Mouse (Mus musculus) embryonic facial prominence, embryonic 15.5 days (tissue): ENCODE measurements around the gene Gon4l. TPM values are rescaled to one million over a fixed set of nuclear protein-coding genes. Genes with fewer than 3 reads are reported as not detected.
"Not testable (repeated sequence)": the region's sequence is repeated elsewhere in the genome, so short reads cannot be mapped to it uniquely, and the experiment has no call there.

ENCODE experiments used
- ATAC-seq: fragments of 200-750 bp; cut with Nextera tagmentation; 2 replicates; pipeline ENCODE4 v1.8.0; 2017; ENCODE audit warnings: low read depth, moderate TSS enrichment; ENCODE audit not compliant: insufficient number of reproducible peaks, low FRiP score, low TSS enrichment
- H3K27ac ChIP-seq: fragments of 300-500 bp; sonication (generic); replicated peaks from 2 replicates; pipeline ENCODE4 v1.5.1; 2015; ENCODE audit warnings: mild to moderate bottlenecking, inconsistent platforms
- H3K27me3 ChIP-seq: fragments of 300-500 bp; sonication (generic); 2 replicates; pipeline ENCODE4 v1.6.1; 2015; ENCODE audit warnings: inconsistent platforms
- H3K36me3 ChIP-seq: fragments of 300-500 bp; sonication (generic); 2 replicates; pipeline ENCODE4 v1.6.1; 2015; ENCODE audit warnings: mild to moderate bottlenecking, inconsistent platforms
- H3K4me1 ChIP-seq: fragments of 300-500 bp; sonication (generic); 2 replicates; pipeline ENCODE4 v1.6.1; 2015; ENCODE audit warnings: inconsistent platforms
- H3K4me2 ChIP-seq: fragments of 300-500 bp; sonication (generic); replicated peaks from 2 replicates; pipeline ENCODE4 v1.6.1; 2015; ENCODE audit warnings: mild to moderate bottlenecking, inconsistent platforms
- H3K4me3 ChIP-seq: fragments of 300-500 bp; sonication (generic); replicated peaks from 2 replicates; pipeline ENCODE4 v1.5.1; 2015; ENCODE audit warnings: mild to moderate bottlenecking, inconsistent platforms
- H3K9ac ChIP-seq: fragments of 300-500 bp; sonication (generic); 2 replicates; pipeline ENCODE4 v1.6.1; 2015; ENCODE audit warnings: inconsistent platforms
- H3K9me3 ChIP-seq: fragments of 300-500 bp; sonication (generic); replicated peaks from 2 replicates; pipeline ENCODE4 v1.6.1; 2016; ENCODE audit warnings: inconsistent platforms
- WGBS: fragments of 180-500 bp; shearing (Covaris S2); methylation state at CpG from one replicate; pipeline ENCODE4 v1.1.7; 2015; 5-methylcytosine and 5-hydroxymethylcytosine counted together
- polyA plus RNA-seq: library from polyadenylated mRNA; unstranded; fragments of >200 nt; fragmentation: Nextera tagmentation; extraction: Ambion mirVana; gene quantifications from 2 replicates; pipeline ENCODE4 v1.2.1, GENCODE M21; 2015

The Gon4l gene
- polyA plus RNA-seq, 1 experiment from 2014 or later: 10.5 TPM

DNA sequence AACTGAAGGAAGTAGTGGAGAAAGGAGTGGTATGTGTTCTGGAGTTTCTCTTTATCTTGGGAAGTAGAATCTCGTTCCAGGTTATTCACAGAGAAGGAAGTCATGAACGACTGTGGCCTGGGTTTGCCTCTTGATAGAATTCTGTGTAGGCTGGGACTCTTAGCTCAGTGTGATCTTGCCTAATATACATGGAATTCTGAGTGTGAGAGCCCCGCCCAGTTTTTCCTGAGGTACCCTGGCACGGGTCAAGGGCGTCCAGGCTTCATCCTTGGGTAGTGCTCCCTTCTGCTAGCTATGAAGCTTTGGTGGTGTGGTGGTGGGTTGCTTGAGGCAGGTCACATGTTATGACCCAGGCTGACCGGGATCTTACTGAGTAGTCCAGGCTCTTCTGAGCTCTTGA lies 20.8 kb downstream of the Gon4l start:
- H3K4me1 ChIP-seq: no peaks in the 10 kb centered on the region
- ATAC-seq: no peak
- no peak overlapping the region for H3K4me2 ChIP-seq
- no peak overlapping the region for H3K9ac ChIP-seq
- H3K27me3 ChIP-seq: no peaks in the 10 kb centered on the region
- no peaks in the 10 kb centered on the region for H3K9me3 ChIP-seq
- no peak overlapping the region for H3K4me3 ChIP-seq
- H3K27ac ChIP-seq: no peak overlapping the region
- 87% methylated on average over 6 of the region's 6 CpGs for WGBS
- peaks cover 63% of the 10 kb centered on the region for H3K36me3 ChIP-seq

DNA sequence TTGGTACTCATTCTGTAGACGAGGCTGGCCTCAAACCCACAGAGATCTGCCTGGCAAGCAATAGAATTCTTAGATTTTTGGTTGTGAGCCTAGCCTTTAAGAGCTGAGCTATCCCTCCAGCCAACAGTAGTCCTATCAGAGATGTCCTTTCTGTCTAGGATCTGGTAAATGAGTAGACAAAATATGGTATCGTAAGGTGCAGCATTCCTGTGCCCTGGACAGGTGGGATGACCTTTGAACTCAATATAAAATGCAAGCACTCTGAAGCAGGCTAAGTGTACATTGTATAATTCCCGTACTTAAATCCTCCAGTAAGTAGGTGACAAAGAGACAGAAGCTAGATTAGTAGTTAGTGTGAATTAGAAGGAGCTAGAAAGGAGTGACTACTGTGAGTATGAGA lies 27.1 kb downstream of the Gon4l start:
- Histone ChIP-seq H3K36me3 (peaks cover 81% of the 10 kb centered on the region), H3K9me3 (no peaks in the 10 kb centered on the region), H3K4me2 (no peak overlapping the region), H3K4me3 (no peak overlapping the region), H3K9ac (no peak overlapping the region), H3K27me3 (no peaks in the 10 kb centered on the region), H3K27ac (no peak overlapping the region), H3K4me1 (no peaks in the 10 kb centered on the region)
- WGBS: 91% methylated on average over 3 of the region's 3 CpGs
- ATAC-seq: no peak

DNA sequence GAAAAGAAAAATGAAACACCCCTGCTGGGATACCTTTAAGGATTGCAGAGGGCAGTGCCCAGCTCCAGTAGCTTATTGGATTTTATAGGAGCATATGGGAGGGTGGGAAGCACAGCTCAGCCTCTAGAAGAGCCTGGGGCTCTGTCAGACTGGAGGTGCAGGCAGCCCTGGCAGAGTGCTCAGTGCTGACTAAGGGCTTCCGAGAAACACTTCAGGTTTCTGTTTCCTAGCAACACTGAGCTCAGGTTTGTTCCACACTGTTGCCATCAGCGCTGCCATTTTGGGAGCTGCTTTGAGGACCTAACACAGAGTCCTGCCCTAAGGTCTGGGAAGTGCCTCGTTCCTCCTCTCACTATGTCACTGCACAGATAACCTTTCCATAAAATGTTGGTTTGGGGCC lies 31.7 kb downstream of the Gon4l start:
- not testable (repeated sequence) for H3K4me3 ChIP-seq, H3K4me1 ChIP-seq, H3K9ac ChIP-seq, H3K4me2 ChIP-seq, ATAC-seq, H3K9me3 ChIP-seq, H3K27me3 ChIP-seq, H3K27ac ChIP-seq
- WGBS: no CpG with 5 or more reads among the region's 3 CpGs
- peaks cover 38% of the 10 kb centered on the region for H3K36me3 ChIP-seq

DNA sequence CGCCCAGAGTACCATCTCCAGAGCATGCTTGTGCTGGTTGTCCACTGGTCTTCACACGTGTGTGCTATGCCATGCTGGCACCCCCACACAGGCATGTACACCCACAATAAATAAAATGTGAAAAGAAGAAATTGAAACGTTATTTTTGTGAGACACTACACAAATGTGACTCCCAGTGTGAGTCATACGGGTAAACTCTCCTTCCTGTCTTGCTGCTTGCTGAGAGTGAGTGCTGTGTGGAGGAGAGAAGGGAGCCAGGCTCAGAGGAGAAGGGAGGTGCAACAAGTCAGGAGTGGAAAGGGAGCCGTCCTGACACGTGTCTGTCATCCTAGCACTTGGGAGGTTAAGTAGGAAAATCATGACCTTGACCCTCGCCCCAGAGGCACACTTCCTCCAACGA lies 32.1 kb downstream of the Gon4l start:
- H3K4me1 ChIP-seq, H3K4me3 ChIP-seq, H3K4me2 ChIP-seq, H3K27me3 ChIP-seq, ATAC-seq, H3K9me3 ChIP-seq, H3K9ac ChIP-seq, H3K27ac ChIP-seq: not testable (repeated sequence)
- H3K36me3 ChIP-seq: peaks cover 34% of the 10 kb centered on the region
- WGBS: no CpG with 5 or more reads among the region's 8 CpGs

DNA sequence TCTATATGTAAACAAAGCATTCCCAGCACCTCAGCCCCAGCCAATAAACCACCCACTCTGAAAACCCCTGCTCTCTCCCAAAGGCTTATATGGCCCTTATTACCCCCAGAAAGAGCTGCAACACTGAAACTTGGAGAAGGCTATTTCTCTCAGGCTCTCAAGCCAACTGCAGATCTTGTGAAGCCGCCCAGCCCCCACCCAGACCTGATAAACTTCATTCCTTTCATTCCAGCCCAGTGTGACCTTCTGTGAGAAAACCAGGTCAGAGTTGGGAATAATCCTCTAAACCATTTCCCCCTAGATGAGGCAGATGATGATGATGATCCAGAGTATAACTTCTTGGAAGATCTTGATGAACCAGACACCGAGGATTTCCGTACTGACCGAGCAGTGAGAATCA lies 33.4 kb downstream of the Gon4l start:
- ATAC-seq, H3K4me1 ChIP-seq, H3K27me3 ChIP-seq, H3K9me3 ChIP-seq, H3K9ac ChIP-seq, H3K4me2 ChIP-seq, H3K27ac ChIP-seq, H3K4me3 ChIP-seq: not testable (repeated sequence)
- WGBS: 67% methylated on average over 2 of the region's 4 CpGs
- peaks cover 23% of the 10 kb centered on the region for H3K36me3 ChIP-seq

DNA sequence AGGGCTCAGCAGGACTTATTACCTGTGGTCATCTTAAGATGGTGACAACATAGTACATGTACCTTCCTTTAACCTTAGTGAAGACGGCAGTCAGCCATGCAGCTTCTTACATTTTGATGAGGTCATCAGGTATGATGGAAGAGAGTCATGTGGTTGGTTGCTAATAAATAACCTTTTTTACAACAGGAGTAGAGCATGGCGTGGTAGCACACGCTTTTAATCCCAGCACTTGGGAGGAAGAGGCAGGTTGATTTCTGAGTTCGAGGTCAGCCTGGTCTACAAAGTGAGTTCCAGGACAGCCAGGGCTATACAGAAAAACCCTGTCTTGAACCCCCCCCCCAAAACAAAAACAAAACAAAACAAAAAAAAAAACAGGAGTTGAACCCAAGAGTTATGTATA lies 47.5 kb downstream of the Gon4l start:
- 91% methylated on average over 4 of the region's 4 CpGs for WGBS

DNA sequence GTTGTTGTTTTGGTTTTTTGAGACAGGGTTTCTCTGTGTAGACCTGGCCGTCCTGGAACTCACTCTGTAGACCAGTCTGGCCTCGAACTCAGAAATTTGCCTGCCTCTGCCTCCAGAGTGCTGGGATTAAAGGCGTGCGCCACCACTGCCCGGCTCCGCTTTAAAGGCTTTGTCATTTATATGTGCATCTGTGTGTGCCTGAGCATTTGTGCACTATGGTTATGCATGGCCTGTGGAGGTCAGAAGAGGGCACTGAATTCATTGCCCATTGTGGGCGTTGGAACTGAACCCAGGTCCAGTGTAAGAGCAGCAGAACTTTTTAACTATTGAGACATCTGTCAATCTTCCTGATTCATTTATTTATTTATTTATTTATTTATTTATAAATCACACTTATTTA lies 58.0 kb downstream of the Gon4l start:
- 94% methylated on average over 7 of the region's 7 CpGs for WGBS

More for the DNA sequence above, 47.5 kb downstream of the Gon4l start:
- H3K4me3 ChIP-seq, H3K27ac ChIP-seq, H3K36me3 ChIP-seq, H3K4me1 ChIP-seq, H3K9ac ChIP-seq, H3K27me3 ChIP-seq, H3K4me2 ChIP-seq, ATAC-seq, H3K9me3 ChIP-seq: not testable (repeated sequence)

DNA sequence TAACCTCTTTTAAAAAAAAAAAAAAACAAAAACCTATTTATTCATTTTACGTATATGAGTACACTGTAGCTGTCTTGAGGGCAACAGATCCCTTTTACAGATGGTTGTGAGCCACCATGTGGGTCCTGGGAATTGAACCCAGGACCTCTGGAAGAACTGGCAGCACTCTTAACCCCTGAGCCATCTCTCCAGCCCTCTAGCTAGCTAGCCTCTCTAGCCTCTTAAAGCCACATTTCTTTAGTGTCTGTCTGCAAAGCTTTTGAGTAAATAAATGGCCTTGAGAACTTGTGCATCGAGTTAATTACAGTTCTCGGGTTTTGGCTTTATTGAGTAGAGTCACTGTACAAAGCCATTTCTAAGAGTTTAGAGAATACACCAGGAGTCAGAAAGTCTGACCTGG lies 69.8 kb downstream of the Gon4l start:
- no peaks in the 10 kb centered on the region for H3K27me3 ChIP-seq
- ATAC-seq: no peak
- H3K4me1 ChIP-seq: no peaks in the 10 kb centered on the region
- H3K9ac ChIP-seq: no peak overlapping the region
- H3K4me3 ChIP-seq: no peak overlapping the region
- H3K4me2 ChIP-seq: no peak overlapping the region
- no peaks in the 10 kb centered on the region for H3K9me3 ChIP-seq
- WGBS: 76% methylated on average over 3 of the region's 3 CpGs
- no peak overlapping the region for H3K27ac ChIP-seq
- H3K36me3 ChIP-seq: peaks cover 84% of the 10 kb centered on the region

More for the DNA sequence above, 58.0 kb downstream of the Gon4l start:
- H3K9ac ChIP-seq, H3K27me3 ChIP-seq, H3K4me2 ChIP-seq, H3K4me1 ChIP-seq, H3K27ac ChIP-seq, H3K4me3 ChIP-seq, H3K9me3 ChIP-seq, ATAC-seq: not testable (repeated sequence)
- H3K36me3 ChIP-seq: peaks cover 19% of the 10 kb centered on the region

DNA sequence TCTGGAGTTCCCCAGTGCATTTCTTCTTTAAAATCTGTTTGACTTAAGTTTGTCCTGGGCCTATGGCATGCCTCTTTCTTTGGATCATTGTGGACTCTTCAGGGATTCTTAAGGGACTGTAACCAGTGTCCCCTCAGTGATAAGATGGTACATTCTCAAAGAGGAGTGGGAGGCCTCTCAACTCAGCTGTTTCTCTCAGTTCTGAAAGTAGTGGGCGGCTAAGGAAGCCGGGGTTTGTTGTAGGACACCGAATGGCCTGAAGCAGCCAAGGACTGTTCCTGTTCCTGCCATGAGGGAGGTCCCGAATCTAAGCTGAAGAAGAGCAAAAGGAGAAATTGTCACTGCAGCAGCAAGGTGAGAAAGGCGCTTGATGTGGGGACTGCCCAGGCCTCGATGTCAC lies 70.2 kb downstream of the Gon4l start:
- Histone ChIP-seq H3K27ac (no peak overlapping the region), H3K4me3 (no peak overlapping the region), H3K4me1 (no peaks in the 10 kb centered on the region), H3K9me3 (no peaks in the 10 kb centered on the region), H3K9ac (no peak overlapping the region), H3K27me3 (no peaks in the 10 kb centered on the region), H3K4me2 (no peak overlapping the region), H3K36me3 (peaks cover 88% of the 10 kb centered on the region)
- ATAC-seq: no peak
- 85% methylated on average over 6 of the region's 6 CpGs for WGBS

DNA sequence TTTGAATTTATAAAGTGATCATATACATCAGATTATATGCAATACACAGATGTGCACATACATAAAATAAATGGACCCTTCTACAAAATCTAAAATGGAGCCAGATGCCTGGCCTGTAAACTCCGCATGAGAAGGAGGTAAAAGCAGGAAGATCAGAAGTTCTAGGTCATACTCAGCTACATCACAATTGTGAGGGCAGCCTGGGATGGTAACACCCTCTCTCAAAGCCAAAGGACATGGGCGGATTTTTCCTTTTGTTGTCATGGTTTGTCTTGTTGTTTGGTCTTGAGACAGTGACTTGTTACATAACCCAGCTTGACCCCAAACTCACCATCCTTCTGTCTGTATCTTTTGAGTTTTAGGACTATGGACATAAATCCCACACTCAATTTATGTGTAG lies 70.7 kb downstream of the Gon4l start:
- 92% methylated on average over 2 of the region's 2 CpGs for WGBS
- Histone ChIP-seq H3K9me3 (no peaks in the 10 kb centered on the region), H3K36me3 (peaks cover 90% of the 10 kb centered on the region), H3K4me1 (no peaks in the 10 kb centered on the region), H3K27me3 (no peaks in the 10 kb centered on the region), H3K9ac (no peak overlapping the region), H3K27ac (no peak overlapping the region), H3K4me3 (no peak overlapping the region), H3K4me2 (no peak overlapping the region)
- no peak for ATAC-seq

DNA sequence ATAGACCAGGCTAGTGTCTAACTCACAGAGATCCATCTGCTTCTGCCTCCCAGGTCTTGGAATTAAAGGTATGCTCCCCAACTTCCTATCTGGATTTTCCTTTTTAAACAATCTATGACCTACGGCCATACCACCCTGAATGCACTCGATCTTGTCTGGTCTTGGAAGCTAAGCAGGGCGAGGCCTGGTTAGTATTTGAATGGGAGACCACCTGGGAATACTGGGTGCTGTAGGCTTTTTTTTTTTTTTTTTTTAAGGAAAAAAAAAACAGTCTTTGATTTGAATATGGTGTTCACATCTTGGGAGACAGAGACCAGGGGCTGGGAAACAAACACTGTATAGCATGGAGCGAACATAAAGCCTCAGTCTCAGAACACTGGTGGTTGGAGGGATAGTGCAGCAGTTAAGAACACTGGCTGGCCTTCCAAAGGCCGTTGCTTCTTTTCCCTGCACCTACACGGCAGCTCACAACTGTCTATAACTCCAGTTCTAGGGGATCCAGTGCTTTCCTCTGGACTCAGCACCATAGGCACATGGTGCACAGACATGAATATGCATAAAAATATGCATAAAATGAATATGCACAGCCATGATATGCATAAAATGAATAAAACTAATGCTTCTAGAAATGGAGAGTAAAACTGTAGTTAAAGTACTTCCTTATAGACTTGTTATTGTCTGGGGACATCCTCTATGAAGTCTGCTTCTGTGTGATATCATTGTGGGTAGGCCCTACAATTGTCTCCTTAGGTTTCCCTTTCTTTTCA lies 71.5 kb downstream of the Gon4l start:
- H3K9ac ChIP-seq: no peak overlapping the region
- ATAC-seq: no peak
- H3K9me3 ChIP-seq: no peaks in the 10 kb centered on the region
- H3K27ac ChIP-seq: no peak overlapping the region
- H3K27me3 ChIP-seq: no peaks in the 10 kb centered on the region
- H3K4me2 ChIP-seq: no peak overlapping the region
- H3K4me1 ChIP-seq: no peaks in the 10 kb centered on the region
- H3K4me3 ChIP-seq: no peak overlapping the region
- WGBS: 88% methylated on average over 6 of the region's 6 CpGs
- H3K36me3 ChIP-seq: peaks cover 94% of the 10 kb centered on the region

DNA sequence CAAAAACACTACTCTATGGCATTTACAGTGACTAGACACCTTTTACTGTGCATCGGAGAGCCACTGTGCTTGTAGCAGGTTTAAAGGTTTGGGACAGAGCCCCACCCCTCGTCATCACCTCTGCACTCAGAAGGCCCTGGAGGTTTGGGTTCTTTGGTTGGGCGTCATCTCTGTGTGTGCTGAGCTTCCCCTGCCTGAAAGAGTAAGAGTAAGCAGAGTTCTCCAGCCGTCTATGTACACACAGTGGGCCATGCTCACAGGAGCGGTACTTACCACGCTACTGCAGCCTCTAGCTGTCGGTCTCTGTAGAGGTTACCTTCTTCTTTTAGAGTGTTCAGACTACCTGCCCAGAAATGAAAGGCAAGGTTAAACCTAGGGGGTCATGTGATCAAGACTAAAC lies 77.6 kb downstream of the Gon4l start:
- Histone ChIP-seq H3K4me1 (peaks cover 16% of the 10 kb centered on the region; the same call in 1 of the 2 replicates), H3K9ac (no peak overlapping the region), H3K4me2 (peak overlapping the region; percentile 73; the same call in 1 of the 2 replicates), H3K36me3 (peaks cover 48% of the 10 kb centered on the region), H3K9me3 (no peaks in the 10 kb centered on the region), H3K27me3 (no peaks in the 10 kb centered on the region), H3K4me3 (peak overlapping the region; percentile 59), H3K27ac (no peak overlapping the region)
- WGBS: 82% methylated on average over 7 of the region's 7 CpGs
- no peak for ATAC-seq
